Mouse (Mus musculus) lung, embryonic 14.5 days (tissue): Measurements from ENCODE around the gene Pm20d1. TPM values are rescaled to one million over a fixed set of nuclear protein-coding genes. Genes with fewer than 3 reads are reported as not detected.
"Not testable (repeated sequence)": the region's sequence is repeated elsewhere in the genome, so short reads cannot be mapped to it uniquely, and the experiment has no call there.

Source experiments
- ATAC-seq: fragments of 200-750 bp; cut with Nextera tagmentation; 2 replicates; pipeline ENCODE4 v1.8.0; 2017; ENCODE audit warnings: mild to moderate bottlenecking, moderate TSS enrichment, moderate library complexity; ENCODE audit not compliant: insufficient read depth
- DNase-seq: peaks from one replicate; pipeline ENCODE4 v3.0.0-alpha.2; 2015
- H3K27ac ChIP-seq: fragments of 300-500 bp; sonication (generic); 2 replicates; pipeline ENCODE4 v1.5.1; 2014; ENCODE audit warnings: low read depth, mild to moderate bottlenecking, moderate library complexity
- H3K27me3 ChIP-seq: fragments of 300-500 bp; sonication (generic); 2 replicates; pipeline ENCODE4 v1.6.1; 2014; ENCODE audit warnings: low read length, control low read depth; ENCODE audit not compliant: insufficient read depth
- H3K36me3 ChIP-seq: fragments of 300-500 bp; sonication (generic); 2 replicates; pipeline ENCODE4 v1.6.1; 2014; ENCODE audit warnings: control low read depth; ENCODE audit not compliant: insufficient read depth
- H3K4me1 ChIP-seq: fragments of 300-500 bp; sonication (generic); 2 replicates; pipeline ENCODE4 v1.6.1; 2014; ENCODE audit warnings: antibody characterized with exemption, control low read depth; ENCODE audit not compliant: insufficient read depth
- H3K4me2 ChIP-seq: fragments of 300-500 bp; sonication (generic); 2 replicates; pipeline ENCODE4 v1.6.1; 2014; ENCODE audit warnings: mild to moderate bottlenecking
- H3K4me3 ChIP-seq: fragments of 300-500 bp; sonication (generic); 2 replicates; pipeline ENCODE4 v1.5.1; 2014; ENCODE audit warnings: low read depth, low read length
- H3K9ac ChIP-seq: fragments of 300-500 bp; sonication (generic); 2 replicates; pipeline ENCODE4 v1.6.1; 2014
- H3K9me3 ChIP-seq: fragments of 300-500 bp; sonication (generic); 2 replicates; pipeline ENCODE4 v1.6.1; 2016; ENCODE audit warnings: low read depth, low read length, control low read depth
- CTCF ChIP-seq: IDR thresholded peaks from 2 replicates; pipeline ENCODE4 v1.5.1; 2016; ENCODE audit warnings: antibody characterized with exemption, low read depth
- WGBS: fragments of 180-500 bp; shearing (Covaris S2); extraction: QIAGEN DNeasy Blood & Tissue Kit; methylation state at CpG from one replicate; pipeline ENCODE4 v1.1.7; 2014; 5-methylcytosine and 5-hydroxymethylcytosine counted together
- polyA plus RNA-seq: library from polyadenylated mRNA; unstranded; fragments of >200 nt; fragmentation: Nextera tagmentation; extraction: Ambion mirVana; gene quantifications from 2 replicates; pipeline ENCODE4 v1.2.1, GENCODE M21; 2014

Pm20d1 gene
- polyA plus RNA-seq, 1 experiment from 2014 or later = 0.50 TPM

- Histone ChIP-seq H3K4me3 (no peak overlapping the region), H3K4me1 (no peaks in the 10 kb centered on the region), H3K9me3 (no peaks in the 10 kb centered on the region), H3K9ac (no peak overlapping the region), H3K36me3 (no peaks in the 10 kb centered on the region), H3K27me3 (no peaks in the 10 kb centered on the region), H3K27ac (no peak overlapping the region), H3K4me2 (no peak overlapping the region)
- WGBS = 39% methylated on average over 9 of the region's 9 CpGs
- no peak for TF ChIP-seq CTCF
- ATAC-seq = no peak
- peak; percentile 14 for DNase-seq
Measured at GRCm38 (mm10) chr1:131812006-131812405, 14.8 kb downstream of the Pm20d1 start.

- Histone ChIP-seq H3K4me3 (no peak overlapping the region), H3K27me3 (no peaks in the 10 kb centered on the region), H3K9ac (no peak overlapping the region), H3K4me2 (no peak overlapping the region), H3K27ac (no peak overlapping the region), H3K4me1 (no peaks in the 10 kb centered on the region), H3K9me3 (no peaks in the 10 kb centered on the region), H3K36me3 (no peaks in the 10 kb centered on the region)
- ATAC-seq (no peak), DNase-seq (no peak)
- 88% methylated on average over 9 of the region's 9 CpGs for WGBS
- no peak for TF ChIP-seq CTCF
Measured at GRCm38 (mm10) chr1:131812631-131813295, 15.6 kb downstream of the Pm20d1 start.

- Histone ChIP-seq H3K4me1 (no peaks in the 10 kb centered on the region), H3K36me3 (no peaks in the 10 kb centered on the region), H3K27me3 (no peaks in the 10 kb centered on the region), H3K27ac (no peak overlapping the region), H3K4me2 (no peak overlapping the region), H3K9ac (no peak overlapping the region), H3K9me3 (no peaks in the 10 kb centered on the region), H3K4me3 (no peak overlapping the region)
- ATAC-seq (no peak), DNase-seq (no peak)
- no peak for TF ChIP-seq CTCF
- WGBS = 76% methylated on average over 4 of the region's 4 CpGs
Measured at GRCm38 (mm10) chr1:131813731-131814130, 16.6 kb downstream of the Pm20d1 start.

GRCm38 (mm10) chr1:131814191-131814590 is 17.0 kb downstream of the Pm20d1 start:
- Histone ChIP-seq H3K4me1 (no peaks in the 10 kb centered on the region), H3K27me3 (no peaks in the 10 kb centered on the region), H3K27ac (no peak overlapping the region), H3K9ac (no peak overlapping the region), H3K4me3 (no peak overlapping the region), H3K36me3 (no peaks in the 10 kb centered on the region), H3K4me2 (no peak overlapping the region), H3K9me3 (no peaks in the 10 kb centered on the region)
- TF ChIP-seq CTCF = no peak
- DNase-seq (peak; percentile 14), ATAC-seq (no peak)
- 81% methylated on average over 3 of the region's 3 CpGs for WGBS

GRCm38 (mm10) chr1:131816886-131817285 is 19.7 kb downstream of the Pm20d1 start:
- TF ChIP-seq CTCF = no peak

GRCm38 (mm10) chr1:131820353-131820752 is 23.2 kb downstream of the Pm20d1 start:
- H3K4me2 ChIP-seq, H3K4me3 ChIP-seq, DNase-seq, H3K27me3 ChIP-seq, H3K27ac ChIP-seq, H3K36me3 ChIP-seq, H3K9me3 ChIP-seq, H3K9ac ChIP-seq, ATAC-seq, H3K4me1 ChIP-seq: not testable (repeated sequence)
- 76% methylated on average over 8 of the region's 9 CpGs for WGBS

More at GRCm38 (mm10) chr1:131816886-131817285, 19.7 kb downstream of the Pm20d1 start:
- Histone ChIP-seq H3K4me2 (no peak overlapping the region), H3K27ac (no peak overlapping the region), H3K27me3 (no peaks in the 10 kb centered on the region), H3K4me3 (no peak overlapping the region), H3K9me3 (no peaks in the 10 kb centered on the region), H3K36me3 (no peaks in the 10 kb centered on the region), H3K4me1 (no peaks in the 10 kb centered on the region), H3K9ac (no peak overlapping the region)
- DNase-seq = no peak
- 84% methylated on average over 6 of the region's 6 CpGs for whole genome bisulfite sequencing
- ATAC-seq = no peak

- Histone ChIP-seq H3K27ac (no peak overlapping the region; the same call in 1 of the 2 replicates), H3K36me3 (no peaks in the 10 kb centered on the region), H3K27me3 (no peaks in the 10 kb centered on the region), H3K9me3 (no peaks in the 10 kb centered on the region), H3K4me3 (no peak overlapping the region), H3K4me1 (no peaks in the 10 kb centered on the region), H3K4me2 (no peak overlapping the region), H3K9ac (no peak overlapping the region)
- DNase-seq (no peak), ATAC-seq (no peak)
- no peak for TF ChIP-seq CTCF
- 59% methylated on average over 10 of the region's 10 CpGs for WGBS
Measured at GRCm38 (mm10) chr1:131820887-131821328, 23.7 kb downstream of the Pm20d1 start.
